Mouse (Mus musculus) left cerebral cortex, adult 2 months (tissue): ENCODE data around the gene Cabp4. TPM values are rescaled to one million over a fixed set of nuclear protein-coding genes. Genes with fewer than 3 reads are reported as not detected.

Experiments used
- DNase-seq, 2 experiments: peaks; one replicate each; pipeline ENCODE4 v3.0.0; 2021 to 2022; ENCODE audit warnings: low spot score in 2 of 2, mixed read lengths in 1 of 2; ENCODE audit errors: extremely low spot score in 1 of 2
- H3K27ac ChIP-seq: fragments of 200-600 bp; 2 replicates; pipeline ENCODE4 v1.8.1; 2022
- H3K4me3 ChIP-seq: fragments of 200-600 bp; 2 replicates; pipeline ENCODE4 v1.8.1; 2022
- CTCF ChIP-seq: fragments of 200-600 bp; IDR thresholded peaks from 2 replicates; pipeline ENCODE4 v1.8.1; 2022; ENCODE audit warnings: antibody characterized with exemption, mild to moderate bottlenecking, moderate library complexity
- intact Hi-C: fragments of 180-260 bp; cut with DNase I; formaldehyde crosslinking; loops from one replicate; pipeline ENCODE4 v1.15.1; 2025
- total RNA-seq, 2 experiments: library from RNA; stranded (reverse); gene quantifications; 2 replicates each; pipeline ENCODE4 v1.2.3; 2021

Cabp4 gene
- total RNA-seq, 2 experiments from 2014 or later = 0.26 TPM; not detected in 1

- no peak overlapping the region for H3K27ac ChIP-seq
- no peak overlapping the region for H3K4me3 ChIP-seq
- intact Hi-C loops = no loop called here
- no peak for DNase-seq
- TF ChIP-seq CTCF = no peak
These were observed 7.0 kb upstream of the Cabp4 start for GRCm38 (mm10) chr19:4150567-4151487.

GRCm38 (mm10) chr19:4149764-4150461 is 6.1 kb upstream of the Cabp4 start:
- intact Hi-C loops = no loop called here
- H3K4me3 ChIP-seq = peak overlapping the region; percentile 60; the same call in 1 of the 2 replicates

GRCm38 (mm10) chr19:4149283-4149682 is 5.5 kb upstream of the Cabp4 start:
- peak overlapping the region; percentile 89; the same call in 1 of the 2 replicates for H3K27ac ChIP-seq
- TF ChIP-seq CTCF = no peak
- H3K4me3 ChIP-seq = peak overlapping the region; percentile 60
- intact Hi-C loops = no loop called here
- DNase-seq = no peak

More at GRCm38 (mm10) chr19:4149764-4150461, 6.1 kb upstream of the Cabp4 start:
- DNase-seq = no peak
- TF ChIP-seq CTCF = no peak
- no peak overlapping the region for H3K27ac ChIP-seq

GRCm38 (mm10) chr19:4148819-4149218 is 5.0 kb upstream of the Cabp4 start:
- Histone ChIP-seq H3K4me3 (peak overlapping the region; percentile 60), H3K27ac (peak overlapping the region; percentile 89)
- DNase-seq = no peak
- TF ChIP-seq CTCF = no peak
- intact Hi-C loops = no loop called here

- intact Hi-C loops = no loop called here
- peak; percentile 94 to 95 for DNase-seq
- Histone ChIP-seq H3K4me3 (peak within 1 kb of the TSS; percentile 60), H3K27ac (peak within 1 kb of the TSS; percentile 89)
- TF ChIP-seq CTCF = no peak
These were observed 4.6 kb upstream of the Cabp4 start, which contains the start of gene Coro1b for GRCm38 (mm10) chr19:4148491-4148806. Coro1b (plus strand) TSS chr19:4148619.

- TF ChIP-seq CTCF = no peak
- intact Hi-C loops = no loop called here
- peak overlapping the region; percentile 60 for H3K4me3 ChIP-seq
- peak overlapping the region; percentile 89 for H3K27ac ChIP-seq
- no peak for DNase-seq
These were observed 4.1 kb upstream of the Cabp4 start for GRCm38 (mm10) chr19:4147782-4148490.

GRCm38 (mm10) chr19:4147022-4147405 is 3.2 kb upstream of the Cabp4 start:
- TF ChIP-seq CTCF = no peak
- intact Hi-C loops = no loop called here
- Histone ChIP-seq H3K4me3 (no peak overlapping the region), H3K27ac (no peak overlapping the region)
- DNase-seq = no peak

GRCm38 (mm10) chr19:4146366-4147021 is 2.7 kb upstream of the Cabp4 start:
- DNase-seq = no peak
- Histone ChIP-seq H3K27ac (no peak overlapping the region), H3K4me3 (no peak overlapping the region)
- TF ChIP-seq CTCF = no peak
- intact Hi-C loops = no loop called here

GRCm38 (mm10) chr19:4145936-4146335 is 2.1 kb upstream of the Cabp4 start:
- no peak for DNase-seq
- intact Hi-C loops = no loop called here
- no peak overlapping the region for H3K4me3 ChIP-seq
- no peak overlapping the region for H3K27ac ChIP-seq
- TF ChIP-seq CTCF = no peak

GRCm38 (mm10) chr19:4144550-4145498 is 991 bp upstream of the Cabp4 start:
- Histone ChIP-seq H3K4me3 (no peak overlapping the region), H3K27ac (no peak overlapping the region)
- intact Hi-C loops = no loop called here
- TF ChIP-seq CTCF = no peak
- DNase-seq = no peak
